Mouse (Mus musculus) C2C12 (cell line): Measurements from ENCODE around the gene Chrna9.

Experiments used
- CEBPB ChIP-seq: IDR thresholded peaks from one replicate; pipeline ENCODE4 v1.6.1; 2011; ENCODE audit warnings: low read depth, mild to moderate bottlenecking, control low read depth, moderate library complexity
- CTCF ChIP-seq: IDR thresholded peaks from one replicate; pipeline ENCODE4 v1.5.1; 2011; ENCODE audit not compliant: control insufficient read depth, insufficient read depth, insufficient read length
- MAX ChIP-seq: IDR thresholded peaks from one replicate; pipeline ENCODE4 v1.6.1; 2011; ENCODE audit warnings: mild to moderate bottlenecking, control low read depth
- MYOD1 ChIP-seq: IDR thresholded peaks from one replicate; pipeline ENCODE4 v1.6.1; 2011; ENCODE audit warnings: low read depth; ENCODE audit not compliant: control insufficient read depth, insufficient read length
- USF1 ChIP-seq: IDR thresholded peaks from one replicate; pipeline ENCODE4 v1.6.1; 2011; ENCODE audit warnings: low read depth, mild to moderate bottlenecking, control low read depth, moderate library complexity

DNA sequence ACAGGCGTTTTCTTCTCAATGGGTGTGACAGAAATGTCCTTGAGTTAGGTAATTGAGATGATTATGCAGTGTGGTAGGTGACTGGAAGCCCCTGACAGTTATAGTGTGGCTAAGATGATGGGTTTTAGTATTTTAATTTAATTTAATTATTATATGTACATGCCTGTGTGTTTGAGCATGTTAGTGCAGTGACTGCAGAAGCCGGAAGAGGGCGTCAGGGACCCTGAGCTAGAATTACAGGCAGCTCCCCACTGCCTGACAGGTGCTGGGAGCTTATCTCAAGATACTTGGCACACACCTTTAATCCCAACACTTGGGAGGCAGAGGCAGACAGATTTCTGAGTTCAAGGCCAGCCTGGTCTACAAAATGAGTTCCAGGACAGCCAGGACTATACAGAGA is 33.3 kb downstream of the Chrna9 start:
- TF ChIP-seq USF1, result no peak
- no peak for TF ChIP-seq CTCF
- TF ChIP-seq MYOD1, result no peak
- no peak for TF ChIP-seq MAX
- TF ChIP-seq CEBPB, result no peak
